Mouse (Mus musculus) fat pad, adult 2 months (tissue): Measurements from ENCODE around the gene Lysmd4.

Experiments
- DNase-seq: peaks from one replicate; pipeline ENCODE4 v3.0.0-alpha.2; 2011; ENCODE audit warnings: low read depth, low spot score; ENCODE audit errors: extremely low read depth

The Lysmd4 gene

GRCm38 (mm10) chr7:67320359-67320758, 98.0 kb downstream of the Lysmd4 start:
- no peak for DNase-seq

- DNase-seq = no peak
Measured at GRCm38 (mm10) chr7:67342067-67342625, 119.8 kb downstream of the Lysmd4 start.

DNA sequence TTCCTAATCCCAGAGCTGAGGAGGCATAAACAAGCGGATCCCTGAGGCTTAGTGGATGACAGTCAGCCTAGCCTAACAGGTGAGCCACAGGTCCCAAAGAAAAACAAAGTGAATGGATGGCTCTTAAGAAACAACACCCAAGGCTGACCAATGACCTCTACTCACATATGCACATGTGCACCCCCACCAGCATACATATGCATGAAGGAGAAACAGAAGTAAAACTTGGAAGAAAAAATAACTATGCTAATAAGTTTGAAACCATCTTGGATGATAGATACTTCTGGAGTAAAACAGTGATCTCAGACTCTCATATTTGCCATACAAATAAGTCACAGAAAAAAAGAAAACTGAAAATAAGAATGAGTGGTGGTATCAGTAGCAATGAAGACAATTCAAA, 122.1 kb downstream of the Lysmd4 start:
- DNase-seq = no peak

- DNase-seq = no peak
Measured at GRCm38 (mm10) chr7:67352989-67353388, 130.6 kb downstream of the Lysmd4 start.

GRCm38 (mm10) chr7:67353667-67354066, 131.3 kb downstream of the Lysmd4 start:
- no peak for DNase-seq

GRCm38 (mm10) chr7:67355870-67356269, 133.5 kb downstream of the Lysmd4 start:
- DNase-seq = no peak
